ENCODE assay signal across 16 mouse cellular contexts in the genomic region with DNA sequence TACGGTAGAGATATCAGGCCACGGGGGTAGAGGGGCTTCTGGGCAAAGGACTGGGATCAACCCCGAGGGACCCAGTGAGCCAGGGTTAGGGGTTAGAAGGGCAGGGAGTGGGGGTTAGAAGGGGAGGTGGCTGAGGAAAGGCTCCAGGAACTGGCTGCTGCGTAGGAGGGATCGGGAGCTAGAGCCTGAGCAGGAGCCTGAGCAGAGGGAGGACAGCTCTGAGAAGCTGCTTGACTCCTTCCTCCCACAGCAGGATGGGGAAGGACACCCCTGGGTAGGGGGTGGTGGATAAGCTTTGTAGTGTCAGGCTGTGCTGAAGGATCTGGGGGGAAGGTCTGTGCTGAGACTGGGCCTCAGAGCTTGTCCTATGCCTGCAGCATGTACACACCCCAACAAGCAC. TPM values are rescaled to one million over a fixed set of nuclear protein-coding genes. Genes with fewer than 3 reads are reported as not detected.
A peak's percentile ranks its signal among the peaks of the same experiment; 100 is the strongest.
DNase-seq lines count a peak whose midpoint lies in the region; ATAC-seq and TF ChIP-seq lines count a peak whose summit lies in the region.
"Had no signal": no experiment of that assay in that cellular context is flagged by ENCODE, and none has a peak within 500 bp of the region (broad histone marks: within the 10 kb centered on the region; RNA-seq: fewer than 3 reads in every experiment).

No protein-coding gene starts in this region.

- no peaks in the 10 kb centered on the region for H3K9me3 ChIP-seq in intestine, embryonic 16.5 days (ENCODE audit: control insufficient read depth, low read length)
- no peaks in the 10 kb centered on the region for H3K9me3 ChIP-seq in intestine, embryonic 15.5 days
- no peaks in the 10 kb centered on the region for H3K9me3 ChIP-seq in hindbrain, embryonic 13.5 days
- H3K9me3 ChIP-seq in midbrain, postnatal 0 days (ENCODE audit: low read length) = no peaks in the 10 kb centered on the region
- H3K9me3 ChIP-seq: G1E; heart, embryonic 12.5 days; limb, embryonic 12.5 days; liver, embryonic 15.5 days had no signal

- peak; percentile 12; the same call in 1 of the 2 replicates for ATAC-seq in intestine, embryonic 16.5 days
- ATAC-seq in intestine, embryonic 15.5 days = no peak
- ATAC-seq in hindbrain, embryonic 13.5 days (ENCODE audit: low FRiP score) = no peak
- no peak; the same call in 1 of the 2 replicates for ATAC-seq in midbrain, postnatal 0 days (ENCODE audit: low FRiP score)

- H3K4me2 ChIP-seq in intestine, embryonic 16.5 days (ENCODE audit: low read depth, low read length) = no peak overlapping the region
- no peak overlapping the region for H3K4me2 ChIP-seq in intestine, embryonic 15.5 days (replicated peaks)
- no peak overlapping the region for H3K4me2 ChIP-seq in hindbrain, embryonic 13.5 days
- H3K4me2 ChIP-seq in midbrain, postnatal 0 days (ENCODE audit: low read depth, low read length, poor library complexity, severe bottlenecking) = peak overlapping the region; percentile 85; the same call in 1 of the 2 replicates

- H3K27ac ChIP-seq in intestine, embryonic 16.5 days (ENCODE audit: low read length) = no peak overlapping the region
- H3K27ac ChIP-seq in intestine, embryonic 15.5 days = no peak overlapping the region
- H3K27ac ChIP-seq in cortical plate, adult 2 months (ENCODE audit: insufficient read depth, low read length) = peak overlapping the region; percentile 18
- no peak overlapping the region for H3K27ac ChIP-seq in hindbrain, embryonic 13.5 days
- 0 out of 2 replicates have a peak overlapping the region, but pooled peaks have one; percentile 13 for H3K27ac ChIP-seq in midbrain, postnatal 0 days (ENCODE audit: low read depth, low read length)
- H3K27ac ChIP-seq: limb, embryonic 12.5 days; liver, embryonic 15.5 days had no signal

- no peak for TF ChIP-seq CTCF in cortical plate, adult 2 months (IDR thresholded peaks at IDR 0.05; ENCODE audit: extremely low read depth, insufficient read depth, low read length)
- no peak for TF ChIP-seq CTCF in midbrain, postnatal 0 days (IDR thresholded peaks at IDR 0.05)

- 55% methylated on average over 5 of the region's 5 CpGs for WGBS in intestine, embryonic 16.5 days
- 49% methylated on average over 5 of the region's 5 CpGs for WGBS in intestine, embryonic 15.5 days
- WGBS in hindbrain, embryonic 13.5 days = 38% methylated on average over 5 of the region's 5 CpGs
- WGBS in midbrain, postnatal 0 days = 25% methylated on average over 5 of the region's 5 CpGs

- H3K4me3 ChIP-seq in intestine, embryonic 16.5 days (ENCODE audit: low read length) = no peak overlapping the region
- no peak overlapping the region for H3K4me3 ChIP-seq in intestine, embryonic 15.5 days (replicated peaks)
- H3K4me3 ChIP-seq in cortical plate, adult 2 months (ENCODE audit: insufficient read depth, low read length) = peak overlapping the region; percentile 60
- no peak overlapping the region for H3K4me3 ChIP-seq in hindbrain, embryonic 13.5 days
- no peak overlapping the region for H3K4me3 ChIP-seq in midbrain, postnatal 0 days (ENCODE audit: low read depth, low read length)
- H3K4me3 ChIP-seq: liver, embryonic 15.5 days had no signal

- DNase-seq in midbrain, postnatal 0 days (ENCODE audit: low spot score) = no peak
- DNase-seq in liver = no peak
- no peak for DNase-seq in spleen, postnatal 36 days (ENCODE audit: low spot score in 2 of 2)
- DNase-seq: cerebellum, adult 2 months had no signal

- peaks cover 9% of the 10 kb centered on the region; the same call in 1 of the 2 replicates for H3K36me3 ChIP-seq in intestine, embryonic 16.5 days (ENCODE audit: control insufficient read depth, insufficient read depth, low read length)
- H3K36me3 ChIP-seq in intestine, embryonic 15.5 days = peaks cover 3% of the 10 kb centered on the region; the same call in 1 of the 2 replicates
- H3K36me3 ChIP-seq in hindbrain, embryonic 13.5 days = peaks cover 36% of the 10 kb centered on the region
- peaks cover 32% of the 10 kb centered on the region for H3K36me3 ChIP-seq in midbrain, postnatal 0 days (ENCODE audit: insufficient read depth, low read length)

- H3K27me3 ChIP-seq in intestine, embryonic 16.5 days (replicated peaks; ENCODE audit: control insufficient read depth, insufficient read depth, low read length) = peaks cover 23% of the 10 kb centered on the region
- peaks cover 26% of the 10 kb centered on the region for H3K27me3 ChIP-seq in intestine, embryonic 15.5 days (replicated peaks)
- H3K27me3 ChIP-seq in hindbrain, embryonic 13.5 days = peaks cover 21% of the 10 kb centered on the region
- no peaks in the 10 kb centered on the region for H3K27me3 ChIP-seq in midbrain, postnatal 0 days (ENCODE audit: insufficient read depth, low read length)

- no peak overlapping the region for H3K9ac ChIP-seq in intestine, embryonic 16.5 days (ENCODE audit: low read depth, low read length)
- H3K9ac ChIP-seq in intestine, embryonic 15.5 days = no peak overlapping the region
- H3K9ac ChIP-seq in hindbrain, embryonic 13.5 days = peak overlapping the region; percentile 82; the same call in 1 of the 2 replicates
- H3K9ac ChIP-seq in midbrain, postnatal 0 days (replicated peaks; ENCODE audit: low read length, poor library complexity, severe bottlenecking) = peak overlapping the region; percentile 71
- H3K9ac ChIP-seq: heart, embryonic 12.5 days; limb, embryonic 12.5 days; liver, embryonic 15.5 days had no signal

- H3K4me1 ChIP-seq in intestine, embryonic 16.5 days (ENCODE audit: control insufficient read depth, insufficient read depth, low read length) = peaks cover 7% of the 10 kb centered on the region; the same call in 1 of the 2 replicates
- H3K4me1 ChIP-seq in intestine, embryonic 15.5 days (replicated peaks) = peaks cover 6% of the 10 kb centered on the region
- peaks cover 9% of the 10 kb centered on the region for H3K4me1 ChIP-seq in cortical plate, adult 2 months (ENCODE audit: control insufficient read depth, insufficient read depth, low read length)
- H3K4me1 ChIP-seq in hindbrain, embryonic 13.5 days (replicated peaks) = peaks cover 46% of the 10 kb centered on the region
- H3K4me1 ChIP-seq in midbrain, postnatal 0 days (ENCODE audit: insufficient read depth, low read length) = peaks cover 11% of the 10 kb centered on the region
- H3K4me1 ChIP-seq: liver, embryonic 15.5 days had no signal

- peak; percentile 37; the same call in 1 of the 2 replicates for TF ChIP-seq POLR2A in cortical plate, adult 2 months (IDR thresholded peaks at IDR 0.05; ENCODE audit: extremely low read depth, insufficient read depth, low read length)

RNA-seq across cellular contexts. Expression of gene Grm2, which starts 0.9 kb away (rescaled TPM):
- not detected in 2 replicates for polyA plus RNA-seq in intestine, embryonic 16.5 days (2015; fragmentation: Nextera tagmentation; extraction: Ambion mirVana)
- polyA plus RNA-seq in intestine, embryonic 15.5 days (2015; fragmentation: Nextera tagmentation; extraction: Ambion mirVana) = not detected in 2 replicates
- polyA plus RNA-seq in cortical plate, adult 2 months (2012; rRNA removed) = 54.7 and 61.4 TPM in 2 replicates
- 3.7 and 5.3 TPM in 2 replicates for polyA plus RNA-seq in hindbrain, embryonic 13.5 days (2015; fragmentation: Nextera tagmentation; extraction: Ambion mirVana)
- total RNA-seq in midbrain, postnatal 0 days (2014; rRNA removed) = 22.1 and 23.0 TPM in 2 replicates
- polyA plus RNA-seq in midbrain, postnatal 0 days (2015; fragmentation: Nextera tagmentation; extraction: Ambion mirVana) = 24.2 and 24.7 TPM in 2 replicates
- total RNA-seq: adrenal gland, adult 8-10 months; gastrocnemius, postnatal 4 days; heart, postnatal 36 days had no signal
- polyA plus RNA-seq: G1E; heart, embryonic 12.5 days; limb, embryonic 12.5 days; liver, embryonic 15.5 days had no signal

RNA-seq across cellular contexts. Expression of gene Tex264, which starts 28.9 kb away (rescaled TPM):
- polyA plus RNA-seq in intestine, embryonic 16.5 days (2015; fragmentation: Nextera tagmentation; extraction: Ambion mirVana) = 66.4 and 74.0 TPM in 2 replicates
- polyA plus RNA-seq in intestine, embryonic 15.5 days (2015; fragmentation: Nextera tagmentation; extraction: Ambion mirVana) = 52.6 and 59.5 TPM in 2 replicates
- polyA plus RNA-seq in cortical plate, adult 2 months (2012; rRNA removed) = 106 and 109 TPM in 2 replicates
- polyA plus RNA-seq in hindbrain, embryonic 13.5 days (2015; fragmentation: Nextera tagmentation; extraction: Ambion mirVana) = 49.1 and 52.7 TPM in 2 replicates
- 74.9 and 82.7 TPM in 2 replicates for total RNA-seq in midbrain, postnatal 0 days (2014; rRNA removed)
- polyA plus RNA-seq in midbrain, postnatal 0 days (2015; fragmentation: Nextera tagmentation; extraction: Ambion mirVana) = 87.4 and 101 TPM in 2 replicates

RNA-seq across cellular contexts. Expression of gene Iqcf6, which starts 30.4 kb away (rescaled TPM):
- polyA plus RNA-seq in intestine, embryonic 16.5 days (2015; fragmentation: Nextera tagmentation; extraction: Ambion mirVana) = not detected in 2 replicates
- not detected in 2 replicates for polyA plus RNA-seq in intestine, embryonic 15.5 days (2015; fragmentation: Nextera tagmentation; extraction: Ambion mirVana)
- polyA plus RNA-seq in cortical plate, adult 2 months (2012; rRNA removed) = not detected in 2 replicates
- not detected in 2 replicates for polyA plus RNA-seq in hindbrain, embryonic 13.5 days (2015; fragmentation: Nextera tagmentation; extraction: Ambion mirVana)
- total RNA-seq in midbrain, postnatal 0 days (2014; rRNA removed) = not detected in 2 replicates
- not detected in 2 replicates for polyA plus RNA-seq in midbrain, postnatal 0 days (2015; fragmentation: Nextera tagmentation; extraction: Ambion mirVana)
- total RNA-seq: adrenal gland, adult 8-10 months; G1E; gastrocnemius, postnatal 4 days; heart, postnatal 36 days; left cerebral cortex, adult 18-20 months had no signal
- polyA plus RNA-seq: cerebellum, adult 2 months; G1E; heart, embryonic 12.5 days; limb, embryonic 12.5 days; liver, embryonic 15.5 days had no signal

Comparison
In these comparisons a context has a peak if more than half of its experiments do, and no peak if none do; other contexts are left out.
1. H3K27ac ChIP-seq: peak in cortical plate, adult 2 months (single experiment) and midbrain, postnatal 0 days (single experiment); none in intestine, embryonic 16.5 days (single experiment), intestine, embryonic 15.5 days (single experiment) and hindbrain, embryonic 13.5 days (single experiment).
2. H3K9ac ChIP-seq: peak in hindbrain, embryonic 13.5 days (single experiment) and midbrain, postnatal 0 days (single experiment); none in intestine, embryonic 16.5 days (single experiment) and intestine, embryonic 15.5 days (single experiment).